Mouse (Mus musculus) telencephalon, adult 2 months (tissue): Measurements from ENCODE around the gene Mrpl38.
A peak's percentile ranks its signal among the peaks of the same experiment; 100 is the strongest.
"Not testable (repeated sequence)": the region's sequence is repeated elsewhere in the genome, so short reads cannot be mapped to it uniquely, and the experiment has no call there.

ENCODE experiments used
- DNase-seq: peaks from one replicate; pipeline ENCODE4 v3.0.0-alpha.2; 2011; ENCODE audit warnings: low read depth, low spot score

Gene Mrpl38

DNA sequence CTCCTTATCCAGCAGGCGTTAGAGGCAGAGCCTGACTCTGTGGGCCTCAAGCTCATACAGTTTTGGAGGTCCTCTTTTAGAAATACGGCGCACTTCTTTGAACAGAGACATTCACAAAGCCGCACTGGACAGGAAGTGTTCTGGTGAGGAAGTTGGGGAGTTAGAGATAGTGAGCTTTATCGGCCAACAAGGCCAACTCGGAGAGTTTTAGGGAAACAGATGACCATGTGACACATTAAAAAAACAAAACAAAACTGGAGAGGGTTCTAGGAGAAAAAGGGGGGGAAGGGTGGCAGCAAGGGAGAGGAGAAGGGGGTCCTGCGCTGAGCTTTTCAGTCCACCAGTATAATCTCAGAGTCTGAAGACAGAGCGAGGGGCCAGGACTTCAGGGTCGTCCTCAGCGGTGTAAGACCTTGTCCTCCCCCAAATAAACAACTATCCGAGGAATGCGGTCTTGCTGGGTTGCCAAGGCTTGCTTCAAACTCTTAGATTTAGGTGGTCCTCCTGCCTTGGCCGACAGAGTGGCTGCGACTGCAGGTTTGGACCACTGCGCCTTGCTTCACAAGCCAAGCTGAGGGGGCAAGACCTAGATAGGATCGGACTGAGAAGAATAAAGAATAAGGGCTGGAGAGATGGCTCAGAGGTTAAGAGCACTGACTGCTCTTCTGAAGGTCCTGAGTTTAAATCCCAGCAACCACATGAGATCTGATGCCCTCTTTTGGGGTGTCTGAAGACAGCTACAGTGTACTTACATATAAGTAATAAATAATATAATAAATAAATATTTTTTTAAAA, 44.7 kb downstream of the Mrpl38 start:
- no peak for DNase-seq

DNA sequence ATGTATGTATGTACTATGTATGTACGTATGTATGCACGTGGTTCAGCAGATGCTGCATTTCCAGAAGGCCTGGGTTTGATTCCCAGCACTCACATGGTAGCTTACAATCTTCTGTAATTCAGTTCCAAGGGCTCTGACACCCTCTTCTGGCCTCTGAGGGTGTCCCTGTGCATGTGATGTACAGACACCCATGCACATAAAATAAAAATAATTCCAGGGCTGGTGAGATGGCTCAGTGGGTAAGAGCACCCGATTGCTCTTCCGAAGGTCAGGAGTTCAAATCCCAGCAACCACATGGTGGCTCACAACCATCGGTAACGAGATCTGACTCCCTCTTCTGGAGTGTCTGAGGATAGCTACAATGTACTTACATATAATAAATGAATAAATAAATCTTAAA, 45.7 kb downstream of the Mrpl38 start:
- DNase-seq, result not testable (repeated sequence)

DNA sequence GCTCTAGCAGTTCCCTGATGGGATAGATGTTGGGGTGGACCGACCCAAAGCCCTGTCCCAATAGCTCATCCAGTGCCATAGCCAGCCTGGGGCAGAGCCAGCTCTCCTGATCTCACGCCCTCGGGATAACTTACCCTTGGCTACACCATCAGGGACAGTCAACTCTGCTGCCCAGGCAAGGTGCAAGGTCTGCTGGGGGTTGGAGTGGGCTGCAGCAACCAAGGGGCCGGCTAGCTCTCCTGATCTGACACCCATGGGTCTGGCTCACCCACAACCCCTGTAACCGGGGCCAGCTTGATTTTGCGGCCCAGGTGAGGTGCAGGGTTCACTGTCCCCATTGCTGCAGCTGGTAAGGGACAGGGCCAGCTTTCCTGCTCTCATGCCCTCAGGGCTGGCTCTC, 47.1 kb downstream of the Mrpl38 start:
- no peak for DNase-seq

DNA sequence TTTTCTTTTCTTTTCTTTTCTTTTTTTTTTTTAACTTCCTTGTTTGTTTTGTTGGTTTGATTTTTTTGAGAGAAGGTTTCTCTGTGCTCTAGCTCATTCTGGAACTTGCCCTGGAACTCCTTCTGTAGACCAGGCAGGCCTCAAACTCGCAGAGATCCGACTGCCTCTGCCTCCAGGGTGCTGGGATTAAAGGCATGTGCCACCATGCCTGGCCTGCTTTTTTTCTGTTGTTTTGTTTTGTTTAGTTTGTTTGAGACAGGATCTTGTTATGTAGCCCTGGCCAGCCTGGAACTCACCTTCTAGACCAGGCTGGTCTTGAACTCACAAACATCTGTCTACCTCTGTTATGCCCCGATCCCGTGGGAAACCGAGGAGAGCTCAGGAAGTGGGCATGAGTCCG, 49.1 kb downstream of the Mrpl38 start:
- no peak for DNase-seq

DNA sequence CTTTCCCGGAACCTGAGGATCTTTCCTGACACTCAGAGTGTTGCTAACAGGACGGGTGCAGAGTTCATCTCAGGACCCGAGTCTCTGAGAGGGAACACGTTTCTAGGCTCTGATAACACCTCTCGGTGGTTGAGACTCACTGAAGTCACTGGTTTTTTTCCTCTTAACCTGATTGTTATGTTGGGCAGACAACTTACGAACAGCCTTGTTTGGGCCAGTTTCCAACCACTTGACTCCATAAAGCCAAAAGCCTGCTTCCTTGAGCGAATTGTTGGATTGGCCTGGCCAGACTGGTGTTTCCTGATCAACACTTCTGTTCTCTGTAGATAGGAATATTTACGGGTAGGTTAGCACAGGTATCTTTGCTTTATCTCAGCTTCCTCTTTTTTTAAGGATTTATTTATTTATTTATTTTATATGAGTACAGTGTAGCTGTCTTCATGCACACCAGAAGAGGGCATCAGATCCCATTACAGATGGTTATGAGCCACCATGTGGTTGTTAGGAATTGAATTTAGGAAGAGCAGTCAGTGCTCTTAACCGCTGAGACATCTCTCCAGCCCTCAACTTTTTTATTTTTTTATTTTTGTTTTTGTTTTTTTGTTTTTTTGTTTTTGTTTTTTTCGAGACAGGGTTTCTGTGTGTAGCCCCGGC, 49.8 kb downstream of the Mrpl38 start:
- no peak for DNase-seq

DNA sequence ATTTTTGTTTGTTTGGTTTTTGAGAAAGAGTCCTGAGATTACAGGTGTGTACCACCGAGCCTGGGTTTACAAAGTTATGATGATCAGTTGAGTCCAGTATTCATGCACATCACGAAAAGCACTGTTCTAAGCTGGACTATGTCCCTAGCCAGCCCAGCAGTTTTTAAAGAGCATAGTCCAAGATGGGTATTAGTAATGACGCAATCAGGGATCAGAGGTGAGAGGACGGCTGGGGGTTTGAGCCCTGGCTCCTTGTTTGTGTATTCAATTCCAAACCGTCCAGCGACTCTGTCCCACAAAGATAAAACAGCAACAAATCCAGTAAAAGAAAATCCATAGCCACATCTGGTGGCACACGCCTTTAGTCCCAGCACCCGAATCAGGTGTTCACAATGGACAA, 50.5 kb downstream of the Mrpl38 start:
- no peak for DNase-seq

DNA sequence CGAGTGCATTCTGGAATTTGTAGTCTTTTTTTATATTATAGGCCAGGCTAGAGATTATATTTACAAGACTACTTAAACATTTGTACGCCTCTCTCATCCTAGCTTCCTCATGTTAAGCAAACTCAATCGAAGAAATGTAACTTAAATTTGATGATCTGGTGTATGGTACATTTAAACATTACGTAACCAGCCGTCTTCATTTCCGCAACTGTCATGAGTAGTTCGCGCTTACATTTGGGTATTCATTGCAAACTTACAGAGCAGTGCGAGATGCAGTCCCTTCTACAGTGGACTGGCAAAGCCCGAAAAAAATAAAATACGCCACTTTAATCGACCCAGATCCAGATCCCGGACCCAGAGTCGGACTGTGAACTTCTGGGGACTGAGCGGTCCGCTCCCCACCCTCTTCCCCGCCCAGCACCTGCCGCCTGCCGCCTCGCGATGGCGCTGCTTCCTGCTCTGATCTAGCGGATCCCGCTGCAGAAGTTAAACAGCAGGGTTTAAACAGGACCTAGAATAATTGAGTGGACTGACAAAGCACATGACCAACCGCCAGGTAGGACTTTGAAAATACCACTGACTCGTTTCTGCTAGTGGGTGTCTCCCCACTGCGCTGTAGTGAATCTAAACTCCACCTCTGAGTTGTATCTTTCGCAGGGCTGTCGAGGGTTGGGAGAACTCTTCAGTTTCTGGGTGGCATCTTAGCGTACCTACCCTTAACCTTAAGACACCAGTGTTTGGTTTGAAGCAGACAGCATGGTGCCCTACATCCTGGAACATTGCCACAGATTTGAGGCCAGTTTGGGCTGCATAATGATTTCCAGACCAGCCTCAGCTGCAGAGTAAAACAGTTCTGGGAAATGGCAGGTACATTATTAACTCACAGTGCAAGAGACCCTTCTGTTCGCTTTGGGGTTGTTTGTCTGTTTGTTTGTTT, 51.2 kb downstream of the Mrpl38 start:
- no peak for DNase-seq

DNA sequence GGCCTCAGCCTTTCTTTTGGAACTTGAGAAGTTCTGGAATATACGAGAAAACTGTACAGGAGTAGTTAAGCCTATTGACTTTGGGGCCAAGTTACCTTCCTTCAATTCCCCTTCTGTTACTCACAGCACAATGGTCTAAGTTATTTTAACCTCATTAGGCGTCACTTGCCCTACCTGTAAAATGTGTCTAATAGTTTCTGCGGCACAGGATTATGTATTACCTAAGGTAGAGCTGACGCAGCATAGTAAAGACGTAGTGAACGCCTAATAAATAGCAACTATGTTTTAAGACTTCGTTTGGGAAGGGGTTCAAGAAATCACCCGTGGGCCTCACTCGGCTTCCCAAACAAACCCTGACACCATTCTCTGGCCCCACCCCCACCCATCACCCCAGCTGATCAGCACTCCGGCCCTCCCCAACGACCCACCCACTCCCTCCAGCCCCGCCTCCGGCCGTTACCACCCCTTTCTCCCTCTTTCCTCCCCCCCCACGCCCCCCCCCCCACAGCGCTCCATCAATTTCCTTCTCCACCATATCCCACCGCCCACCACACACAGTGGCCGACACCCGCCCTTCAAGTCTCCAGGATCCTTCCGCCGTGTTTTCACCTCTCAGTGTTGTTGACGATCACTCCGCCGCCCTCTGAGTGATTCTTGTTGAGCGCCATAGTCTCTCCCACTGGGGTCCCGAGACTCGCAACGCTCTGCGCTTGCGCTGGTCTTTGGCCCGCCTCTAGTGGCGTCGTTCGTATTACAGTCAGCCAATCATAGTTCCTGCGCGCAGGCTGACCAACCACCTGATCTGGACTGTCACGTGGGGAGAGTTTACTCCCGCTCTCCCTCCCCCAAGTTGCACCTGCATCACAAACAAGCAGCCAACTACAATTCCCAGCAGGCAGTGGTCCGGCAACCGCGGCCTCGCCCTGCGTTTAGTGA, 52.1 kb downstream of the Mrpl38 start, which contains the start of gene Wbp2:
Gene Wbp2, minus strand, starts transcription at position 738 of the 936 bp plus-strand sequence.
- peak; percentile 100 for DNase-seq

DNA sequence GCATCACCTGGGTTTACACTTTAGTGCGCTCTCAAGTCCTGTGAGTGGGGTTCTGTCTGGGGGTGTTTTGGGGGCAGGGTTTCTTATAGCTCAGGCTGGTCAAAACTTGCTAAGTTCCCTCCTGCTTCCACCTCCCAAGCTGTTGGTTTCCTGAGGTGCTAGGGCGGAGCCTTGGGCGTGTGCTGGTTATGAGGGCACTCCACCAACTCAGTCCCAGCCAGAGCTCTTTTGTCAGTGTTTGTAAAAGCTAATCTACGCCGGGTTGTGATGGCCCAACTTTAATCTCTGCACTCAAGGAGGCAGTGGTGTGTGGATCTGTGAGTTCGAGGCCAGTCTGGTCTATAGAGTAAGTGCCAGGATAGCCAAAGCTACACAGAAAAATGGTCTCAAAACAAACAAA, 54.5 kb downstream of the Mrpl38 start:
- DNase-seq, result no peak

DNA sequence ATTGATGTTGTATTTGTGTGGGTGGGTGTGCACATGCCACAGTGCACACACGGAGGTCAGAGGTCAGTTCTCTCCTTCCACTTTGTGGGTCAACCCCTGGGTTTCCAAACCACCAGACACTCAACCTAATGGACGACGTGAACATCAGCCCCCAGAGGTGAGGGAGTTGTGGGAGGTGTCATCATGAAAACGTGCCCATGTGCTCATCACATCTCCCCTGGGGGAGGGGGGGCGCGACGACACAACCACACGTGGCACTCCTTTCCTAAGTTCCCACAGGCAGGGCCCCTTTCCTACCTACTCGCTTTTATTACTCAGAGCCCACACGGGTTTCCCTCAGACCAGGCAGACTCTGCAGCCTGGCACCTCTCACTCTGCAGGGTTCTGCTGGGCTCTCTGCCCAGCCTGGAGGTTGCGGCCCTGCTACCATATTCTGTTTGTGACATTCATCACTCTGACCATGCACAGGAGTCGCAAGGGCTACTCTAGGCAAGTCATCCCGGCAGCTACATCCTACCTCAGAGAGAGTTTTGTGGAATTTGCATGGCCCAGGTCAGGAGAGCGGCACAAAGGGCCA, 55.5 kb downstream of the Mrpl38 start:
- no peak for DNase-seq
